Mouse (Mus musculus) c-Kit-positive CD71-positive TER-119-negative erythroid progenitor cells, embryonic 14.5 days (primary cell): ENCODE data around the gene Krt5.
"Not testable (repeated sequence)": the region's sequence is repeated elsewhere in the genome, so short reads cannot be mapped to it uniquely, and the experiment has no call there.

ENCODE experiments used
- DNase-seq: peaks from one replicate; pipeline ENCODE4 v3.0.0-alpha.2; 2013; ENCODE audit warnings: low read depth

Krt5 gene

GRCm38 (mm10) chr15:101712720-101713119 lies at the start of gene Krt5:
Gene Krt5 (minus strand): TSS chr15:101712898.
- no peak for DNase-seq

- no peak for DNase-seq
These were observed 30.0 kb upstream of the Krt5 start, which contains the start of gene Krt71 for GRCm38 (mm10) chr15:101742711-101743110. Gene Krt71 (minus strand): TSS chr15:101743109.

GRCm38 (mm10) chr15:101737786-101738185 lies 25.1 kb upstream of the Krt5 start:
- DNase-seq = no peak

GRCm38 (mm10) chr15:101730653-101731052 lies 18.0 kb upstream of the Krt5 start:
- no peak for DNase-seq

- no peak for DNase-seq
These were observed 12.0 kb upstream of the Krt5 start for GRCm38 (mm10) chr15:101724686-101725085.

GRCm38 (mm10) chr15:101715831-101716230 lies 3.1 kb upstream of the Krt5 start:
- DNase-seq = no peak

- DNase-seq = no peak
These were observed 1.7 kb upstream of the Krt5 start for GRCm38 (mm10) chr15:101714356-101714755.

GRCm38 (mm10) chr15:101713731-101714130 lies 1.0 kb upstream of the Krt5 start:
- no peak for DNase-seq

GRCm38 (mm10) chr15:101708683-101709082 lies 4.0 kb downstream of the Krt5 start:
- DNase-seq = no peak

GRCm38 (mm10) chr15:101707454-101707853 lies 5.2 kb downstream of the Krt5 start:
- no peak for DNase-seq

GRCm38 (mm10) chr15:101704066-101704465 lies 8.6 kb downstream of the Krt5 start:
- DNase-seq = no peak

- DNase-seq = no peak
These were observed 10.3 kb downstream of the Krt5 start for GRCm38 (mm10) chr15:101702380-101702779.

GRCm38 (mm10) chr15:101699866-101700265 lies 12.8 kb downstream of the Krt5 start:
- DNase-seq = no peak

GRCm38 (mm10) chr15:101699192-101699591 lies 13.5 kb downstream of the Krt5 start:
- DNase-seq = no peak

GRCm38 (mm10) chr15:101697326-101698188 lies 15.1 kb downstream of the Krt5 start:
- DNase-seq = no peak

GRCm38 (mm10) chr15:101694207-101694606 lies 18.5 kb downstream of the Krt5 start, which contains the start of gene Krt6a:
Gene Krt6a (minus strand): TSS chr15:101694307.
- no peak for DNase-seq

GRCm38 (mm10) chr15:101690460-101690859 lies 22.2 kb downstream of the Krt5 start:
- not testable (repeated sequence) for DNase-seq

- no peak for DNase-seq
These were observed 24.5 kb downstream of the Krt5 start for GRCm38 (mm10) chr15:101688161-101688560.

- no peak for DNase-seq
These were observed 32.5 kb downstream of the Krt5 start, which contains the start of gene Krt6b for GRCm38 (mm10) chr15:101680187-101680586. Gene Krt6b (minus strand): TSS chr15:101680287.

GRCm38 (mm10) chr15:101675978-101676377 lies 36.7 kb downstream of the Krt5 start:
- no peak for DNase-seq
